Mouse (Mus musculus) heart, embryonic 12.5 days (tissue): ENCODE data around the gene Sptlc3. TPM values are rescaled to one million over a fixed set of nuclear protein-coding genes. Genes with fewer than 3 reads are reported as not detected.

Source experiments
- ATAC-seq: fragments of 200-750 bp; cut with Nextera tagmentation; 2 replicates; pipeline ENCODE4 v1.8.0; 2017; ENCODE audit warnings: moderate TSS enrichment, moderate library complexity; ENCODE audit not compliant: insufficient number of reproducible peaks, low FRiP score
- H3K27ac ChIP-seq: fragments of 300-500 bp; sonication (generic); 2 replicates; pipeline ENCODE4 v1.5.1; 2016; ENCODE audit warnings: mild to moderate bottlenecking, moderate library complexity; ENCODE audit not compliant: poor library complexity, severe bottlenecking
- H3K27me3 ChIP-seq: fragments of 300-500 bp; sonication (generic); replicated peaks from 2 replicates; pipeline ENCODE4 v1.6.1; 2016; ENCODE audit warnings: mild to moderate bottlenecking, moderate library complexity
- H3K36me3 ChIP-seq: fragments of 300-500 bp; sonication (generic); 2 replicates; pipeline ENCODE4 v1.6.1; 2016; ENCODE audit warnings: mild to moderate bottlenecking, moderate library complexity
- H3K4me1 ChIP-seq: fragments of 300-500 bp; sonication (generic); replicated peaks from 2 replicates; pipeline ENCODE4 v1.6.1; 2016; ENCODE audit warnings: mild to moderate bottlenecking
- H3K4me2 ChIP-seq: fragments of 300-500 bp; sonication (generic); 2 replicates; pipeline ENCODE4 v1.6.1; 2016; ENCODE audit warnings: mild to moderate bottlenecking, moderate library complexity
- H3K4me3 ChIP-seq: fragments of 300-500 bp; sonication (generic); 2 replicates; pipeline ENCODE4 v1.5.1; 2016; ENCODE audit warnings: mild to moderate bottlenecking
- H3K9ac ChIP-seq: fragments of 300-500 bp; sonication (generic); 2 replicates; pipeline ENCODE4 v1.6.1; 2016; ENCODE audit warnings: mild to moderate bottlenecking, moderate library complexity
- H3K9me3 ChIP-seq: fragments of 300-500 bp; sonication (generic); replicated peaks from 2 replicates; pipeline ENCODE4 v1.6.1; 2016; ENCODE audit warnings: mild to moderate bottlenecking, moderate library complexity
- WGBS: fragments of 180-500 bp; shearing (Covaris S2); methylation state at CpG from one replicate; pipeline ENCODE4 v1.1.7; 2016; 5-methylcytosine and 5-hydroxymethylcytosine counted together
- polyA plus RNA-seq: library from polyadenylated mRNA; unstranded; fragments of >200 nt; fragmentation: Nextera tagmentation; extraction: Ambion mirVana; gene quantifications from 2 replicates; pipeline ENCODE4 v1.2.1, GENCODE M21; 2016

Sptlc3 gene
- polyA plus RNA-seq, 1 experiment from 2014 or later, result 0.13 TPM

GRCm38 (mm10) chr2:139637861-139638260 lies 144.1 kb downstream of the Sptlc3 start:
- H3K9ac ChIP-seq, result no peak overlapping the region
- no peaks in the 10 kb centered on the region for H3K36me3 ChIP-seq
- no peak overlapping the region for H3K27ac ChIP-seq
- ATAC-seq, result no peak
- H3K9me3 ChIP-seq, result no peaks in the 10 kb centered on the region
- no peak overlapping the region for H3K4me2 ChIP-seq
- H3K4me3 ChIP-seq, result no peak overlapping the region
- no peaks in the 10 kb centered on the region for H3K27me3 ChIP-seq
- 35% methylated on average over 2 of the region's 2 CpGs for WGBS
- H3K4me1 ChIP-seq, result 0 out of 2 replicates have a peak, but pooled peaks cover 3% of the 10 kb centered on the region

GRCm38 (mm10) chr2:139641757-139642385 lies 148.2 kb downstream of the Sptlc3 start:
- Histone ChIP-seq H3K4me2 (no peak overlapping the region), H3K9me3 (no peaks in the 10 kb centered on the region), H3K27me3 (no peaks in the 10 kb centered on the region), H3K4me1 (0 out of 2 replicates have a peak, but pooled peaks cover 3% of the 10 kb centered on the region), H3K4me3 (no peak overlapping the region), H3K9ac (no peak overlapping the region), H3K27ac (no peak overlapping the region), H3K36me3 (no peaks in the 10 kb centered on the region)
- WGBS, result 62% methylated on average over 7 of the region's 7 CpGs
- ATAC-seq, result no peak

DNA sequence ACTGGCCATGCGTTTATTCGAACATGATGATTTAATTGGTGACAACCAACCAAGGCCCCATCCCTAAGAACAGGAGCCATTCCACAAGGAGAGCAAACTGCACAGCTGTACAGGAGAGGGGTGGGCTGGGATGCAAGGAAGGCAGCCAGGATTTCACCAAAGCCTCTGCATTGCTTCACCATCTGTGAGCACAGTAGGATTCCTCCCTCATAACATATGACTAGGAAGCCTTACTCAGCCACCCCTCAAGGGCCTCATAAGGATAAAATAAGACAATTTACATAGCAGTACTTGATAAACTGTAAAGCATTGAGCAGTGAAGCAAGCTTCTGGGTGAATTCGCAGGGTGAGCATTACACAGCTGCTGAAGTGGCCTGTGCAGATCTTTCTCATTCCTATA lies 155.8 kb downstream of the Sptlc3 start:
- Histone ChIP-seq H3K4me2 (no peak overlapping the region), H3K27me3 (no peaks in the 10 kb centered on the region), H3K9ac (no peak overlapping the region; the same call in 1 of the 2 replicates), H3K27ac (no peak overlapping the region), H3K4me3 (no peak overlapping the region), H3K36me3 (no peaks in the 10 kb centered on the region), H3K4me1 (no peaks in the 10 kb centered on the region), H3K9me3 (no peaks in the 10 kb centered on the region)
- ATAC-seq, result no peak
- 79% methylated on average over 3 of the region's 3 CpGs for WGBS

DNA sequence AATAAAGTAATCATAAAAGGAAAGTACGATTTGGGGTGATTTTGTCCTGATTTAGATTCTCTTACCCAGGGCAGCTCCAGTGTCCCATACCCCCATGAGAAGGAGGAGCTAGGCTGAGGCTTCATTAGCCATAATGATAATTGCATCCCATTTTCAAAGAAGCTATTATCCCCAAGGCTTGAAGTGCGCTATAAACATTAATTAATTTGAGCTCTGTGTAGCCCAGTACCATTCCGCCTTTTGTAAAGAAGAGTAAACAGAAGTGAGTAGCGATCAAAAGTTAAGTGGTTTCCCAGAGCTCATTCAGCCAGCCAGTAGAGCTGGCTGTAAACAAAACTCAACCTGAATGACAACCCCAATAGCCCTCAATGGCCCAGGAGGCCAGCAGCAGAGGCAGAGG lies 163.0 kb downstream of the Sptlc3 start:
- H3K4me2 ChIP-seq, result no peak overlapping the region
- no peak overlapping the region for H3K27ac ChIP-seq
- no peaks in the 10 kb centered on the region for H3K27me3 ChIP-seq
- 76% methylated on average over 4 of the region's 4 CpGs for WGBS
- no peaks in the 10 kb centered on the region for H3K9me3 ChIP-seq
- no peaks in the 10 kb centered on the region for H3K36me3 ChIP-seq
- no peak overlapping the region for H3K9ac ChIP-seq
- no peak for ATAC-seq
- H3K4me1 ChIP-seq, result no peaks in the 10 kb centered on the region
- no peak overlapping the region for H3K4me3 ChIP-seq

- Histone ChIP-seq H3K9me3 (no peaks in the 10 kb centered on the region), H3K9ac (no peak overlapping the region), H3K4me2 (no peak overlapping the region), H3K36me3 (no peaks in the 10 kb centered on the region), H3K4me1 (no peaks in the 10 kb centered on the region), H3K27ac (no peak overlapping the region), H3K4me3 (no peak overlapping the region), H3K27me3 (peaks cover 11% of the 10 kb centered on the region; the same call in 1 of the 2 replicates)
- ATAC-seq, result no peak
- 80% methylated on average over 3 of the region's 3 CpGs for WGBS
Measured at GRCm38 (mm10) chr2:139671838-139672237, 178.1 kb downstream of the Sptlc3 start.

GRCm38 (mm10) chr2:139672371-139672770 lies 178.7 kb downstream of the Sptlc3 start:
- Histone ChIP-seq H3K27ac (no peak overlapping the region), H3K4me2 (no peak overlapping the region), H3K9ac (no peak overlapping the region), H3K27me3 (peaks cover 11% of the 10 kb centered on the region; the same call in 1 of the 2 replicates), H3K36me3 (no peaks in the 10 kb centered on the region), H3K4me3 (no peak overlapping the region), H3K4me1 (no peaks in the 10 kb centered on the region), H3K9me3 (no peaks in the 10 kb centered on the region)
- no peak for ATAC-seq
- WGBS, result 60% methylated on average over 2 of the region's 2 CpGs

DNA sequence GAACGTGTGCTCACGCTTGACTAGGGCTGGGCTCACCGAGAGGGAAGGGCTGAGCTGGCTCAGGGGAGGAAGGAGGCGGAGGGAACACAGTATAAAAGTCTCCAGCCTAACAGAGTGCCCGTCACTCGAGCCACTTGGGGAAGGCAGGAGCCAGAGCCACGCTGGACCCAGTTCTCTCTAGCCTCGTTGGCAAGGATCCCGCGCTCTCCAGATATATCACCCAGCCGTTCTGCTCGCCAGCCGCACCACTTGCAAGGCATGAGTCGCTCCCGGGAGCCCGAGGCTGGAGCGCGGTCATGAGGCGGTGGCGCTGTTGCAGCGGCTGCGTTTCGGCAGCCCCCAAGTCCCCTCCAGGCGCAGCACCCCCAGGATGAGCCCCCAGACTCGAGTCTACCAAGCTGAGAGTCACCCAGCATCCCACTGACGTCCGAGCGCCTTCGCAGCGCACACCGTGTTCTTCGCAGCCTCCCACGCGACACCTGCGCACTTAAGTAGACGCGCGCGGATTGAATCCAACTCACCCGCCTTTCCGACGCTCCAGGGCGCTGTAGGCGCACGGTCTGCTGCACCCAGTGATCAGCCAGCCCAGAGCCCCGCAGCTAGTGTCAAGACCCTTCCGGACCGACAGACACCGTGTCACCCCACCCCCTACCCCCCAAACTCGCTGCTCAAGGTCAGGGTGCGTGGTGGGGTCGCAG lies 183.5 kb downstream of the Sptlc3 start:
- Histone ChIP-seq H3K4me2 (peak overlapping the region; percentile 92), H3K27ac (no peak overlapping the region), H3K36me3 (no peaks in the 10 kb centered on the region), H3K4me3 (peak overlapping the region; percentile 86), H3K9me3 (no peaks in the 10 kb centered on the region), H3K4me1 (no peaks in the 10 kb centered on the region), H3K27me3 (peaks cover 19% of the 10 kb centered on the region; the same call in 1 of the 2 replicates), H3K9ac (peak overlapping the region; percentile 84)
- under 1% methylated on average over 52 of the region's 52 CpGs for WGBS
- peak; percentile 65 for ATAC-seq

DNA sequence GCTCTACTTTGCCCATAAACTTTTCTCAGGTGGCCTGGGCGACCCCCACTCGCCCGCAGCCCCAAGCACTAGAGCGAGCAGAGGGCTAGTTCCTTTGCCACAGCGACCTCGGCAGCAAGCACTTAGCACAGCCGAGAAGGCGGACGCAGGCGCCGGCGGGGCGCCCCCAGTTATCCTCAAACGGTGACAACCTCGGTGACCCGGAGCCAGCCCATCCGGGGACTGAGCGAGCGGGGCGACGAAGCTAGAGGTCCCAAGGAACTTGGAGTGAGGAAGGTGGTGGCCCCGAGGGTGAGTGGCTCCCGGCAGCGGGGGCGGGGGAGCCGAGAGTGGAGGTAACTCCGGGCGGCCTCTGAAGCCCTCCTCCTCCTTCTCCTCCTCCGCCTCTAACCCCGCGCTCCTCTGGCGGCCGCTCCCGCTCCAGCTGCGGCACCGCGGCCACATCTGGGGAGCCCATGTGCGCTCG lies 184.1 kb downstream of the Sptlc3 start, which contains the start of gene Ism1:
Gene Ism1, plus strand, starts transcription at position 370 of the 466 bp plus-strand sequence.
- Histone ChIP-seq H3K4me1 (no peaks in the 10 kb centered on the region), H3K36me3 (no peaks in the 10 kb centered on the region), H3K9ac (peak within 1 kb of the TSS; percentile 84), H3K4me3 (peak within 1 kb of the TSS; percentile 86), H3K27ac (peak within 1 kb of the TSS; percentile 41; the same call in 1 of the 2 replicates), H3K27me3 (peaks cover 19% of the 10 kb centered on the region; the same call in 1 of the 2 replicates), H3K4me2 (peak within 1 kb of the TSS; percentile 92), H3K9me3 (no peaks in the 10 kb centered on the region)
- peak; percentile 69 for ATAC-seq
- WGBS, result under 1% methylated on average over 38 of the region's 39 CpGs

- Histone ChIP-seq H3K4me3 (peak overlapping the region; percentile 86), H3K27ac (peak overlapping the region; percentile 41; the same call in 1 of the 2 replicates), H3K9ac (peak overlapping the region; percentile 84), H3K36me3 (no peaks in the 10 kb centered on the region), H3K9me3 (no peaks in the 10 kb centered on the region), H3K4me2 (peak overlapping the region; percentile 92), H3K4me1 (no peaks in the 10 kb centered on the region), H3K27me3 (peaks cover 19% of the 10 kb centered on the region; the same call in 1 of the 2 replicates)
- under 1% methylated on average over 81 of the region's 84 CpGs for WGBS
- peak; percentile 83 for ATAC-seq
Measured at GRCm38 (mm10) chr2:139678275-139679140, 184.8 kb downstream of the Sptlc3 start.

DNA sequence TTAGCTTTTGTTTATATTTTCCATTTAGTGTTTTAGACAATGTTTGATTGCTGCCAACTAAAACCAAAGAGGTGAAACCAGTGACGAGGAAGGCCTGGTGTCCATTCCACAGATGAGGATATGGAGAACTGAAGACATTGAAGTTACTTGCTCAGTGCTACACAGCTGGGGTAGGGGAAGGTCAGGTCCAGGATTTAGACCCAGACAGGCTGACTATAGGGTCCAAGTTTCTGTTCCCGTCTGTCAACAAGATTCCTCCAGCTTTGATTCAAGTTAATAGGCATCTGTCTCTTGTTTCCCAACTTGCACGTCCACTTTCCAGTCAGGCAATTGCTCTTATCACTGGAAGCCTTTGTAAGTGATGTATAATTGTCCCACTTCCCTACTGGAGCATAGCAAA lies 188.8 kb downstream of the Sptlc3 start:
- ATAC-seq, result no peak
- Histone ChIP-seq H3K9ac (no peak overlapping the region), H3K4me3 (no peak overlapping the region), H3K4me2 (no peak overlapping the region), H3K27me3 (0 out of 2 replicates have a peak, but pooled peaks cover 8% of the 10 kb centered on the region), H3K36me3 (no peaks in the 10 kb centered on the region), H3K9me3 (no peaks in the 10 kb centered on the region), H3K27ac (no peak overlapping the region), H3K4me1 (no peaks in the 10 kb centered on the region)
- 49% methylated on average over 3 of the region's 3 CpGs for WGBS
